Mouse (Mus musculus): ENCODE results near the gene Sctr.

DNA sequence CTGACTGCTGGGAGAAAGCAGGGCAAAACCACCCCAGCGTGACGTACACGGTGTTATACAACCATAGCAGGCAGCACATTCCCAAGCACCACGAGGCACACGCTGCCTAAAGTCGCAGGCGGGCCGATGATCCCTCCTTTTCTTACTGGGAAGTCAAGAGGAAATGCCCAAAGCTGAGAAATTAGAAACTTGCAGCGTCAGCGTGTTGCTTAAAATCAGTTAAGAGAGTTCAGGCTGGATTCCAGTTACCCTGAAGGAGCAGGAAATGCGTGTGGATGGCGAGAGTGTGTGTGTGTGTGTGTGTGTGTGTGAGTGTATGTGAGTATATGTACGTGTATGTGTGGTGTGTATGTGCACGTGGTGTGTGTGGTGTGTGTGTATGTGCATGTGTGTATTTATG lies 50.4 kb downstream of the Sctr start:
- TF ChIP-seq POLR2A (IDR thresholded peaks at IDR 0.05; ENCODE audit: insufficient read length, low read depth) (no peak), MAX (IDR thresholded peaks at IDR 0.05; ENCODE audit: low read depth) (no peak), MYOG (IDR thresholded peaks at IDR 0.05; ENCODE audit: control insufficient read depth in 1 of 3, insufficient read depth in 1 of 3, insufficient read length in 2 of 3, low read depth in 2 of 3) (no peak), SRF (IDR thresholded peaks at IDR 0.05; ENCODE audit: control insufficient read depth, insufficient read length, low read depth) (no peak), E2F4 (IDR thresholded peaks at IDR 0.05; ENCODE audit: insufficient read depth) (no peak), MYOD1 (IDR thresholded peaks at IDR 0.05; ENCODE audit: control insufficient read depth in 1 of 3, insufficient read length in 2 of 3, low read depth in 2 of 3) (peak in 1 of 3 experiments; percentile 16), POLR2AphosphoS2 (IDR thresholded peaks at IDR 0.05; ENCODE audit: insufficient read length, low read depth) (no peak), CEBPB (IDR thresholded peaks at IDR 0.05; ENCODE audit: insufficient read depth, poor library complexity, severe bottlenecking) (no peak), USF1 (IDR thresholded peaks at IDR 0.05; ENCODE audit: low read depth) (no peak), REST (IDR thresholded peaks at IDR 0.05; ENCODE audit: insufficient read depth, insufficient read length) (no peak), TCF3 (IDR thresholded peaks at IDR 0.05; ENCODE audit: insufficient read length, low read depth) (no peak)

Data from myocyte (in vitro differentiated cells).